Mouse (Mus musculus): ENCODE measurements around the gene Katnbl1.
"Not testable (repeated sequence)": the region's sequence is repeated elsewhere in the genome, so short reads cannot be mapped to it uniquely, and the experiment has no call there.

- TF ChIP-seq CTCF, EP300 (IDR thresholded peaks at IDR 0.05; ENCODE audit: low read depth): not testable (repeated sequence)
Observed at GRCm38 (mm10) chr2:112448046-112448445, 69.0 kb downstream of the Katnbl1 start.

Measured in liver, postnatal 0 days (tissue).